Mouse (Mus musculus) cerebellum, adult 9-10 months (tissue): Measurements from ENCODE around the gene Sptbn4.
A peak's percentile ranks its signal among the peaks of the same experiment; 100 is the strongest.

Experiments
- DNase-seq: peaks from one replicate; pipeline ENCODE4 v3.0.0; 2022

Sptbn4 gene

DNA sequence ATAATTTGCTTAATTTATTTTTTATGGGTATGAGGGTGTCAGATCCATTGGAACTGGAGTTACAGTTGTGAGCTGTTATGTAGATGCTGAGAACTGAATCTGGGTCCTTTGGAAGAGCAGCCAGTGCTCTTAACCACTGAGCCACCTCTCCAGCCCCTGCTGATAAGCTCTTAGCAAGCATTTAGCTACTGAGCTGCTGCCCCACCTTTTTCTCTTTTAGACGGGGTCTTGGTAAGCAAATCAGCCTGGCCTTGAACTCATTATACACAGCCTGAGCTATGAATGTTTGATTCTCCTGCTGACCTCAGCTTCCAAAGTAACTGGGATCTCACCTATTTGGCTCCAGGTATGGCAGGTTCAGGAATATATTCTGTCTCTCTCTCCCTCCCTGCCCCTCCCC lies 66.5 kb downstream of the Sptbn4 start:
- DNase-seq = no peak

DNA sequence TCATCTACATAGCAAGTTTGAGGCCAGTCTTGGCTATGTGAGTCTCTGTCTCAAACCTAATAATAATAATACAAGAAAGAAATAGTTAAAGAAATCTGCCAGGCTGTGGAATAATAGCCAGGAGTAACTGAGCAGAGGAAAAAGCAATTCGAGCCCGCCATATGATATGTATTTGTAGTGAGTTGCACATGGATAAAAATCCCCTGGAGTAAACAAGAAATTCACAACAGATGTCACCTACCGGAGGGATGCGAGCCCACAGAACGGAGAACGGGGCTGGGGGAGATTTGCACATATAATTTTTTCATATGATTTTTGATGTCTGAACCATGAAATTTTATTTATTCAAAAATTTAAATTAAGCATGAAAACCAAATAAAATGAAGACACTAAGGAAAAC lies 67.7 kb downstream of the Sptbn4 start:
- no peak for DNase-seq

DNA sequence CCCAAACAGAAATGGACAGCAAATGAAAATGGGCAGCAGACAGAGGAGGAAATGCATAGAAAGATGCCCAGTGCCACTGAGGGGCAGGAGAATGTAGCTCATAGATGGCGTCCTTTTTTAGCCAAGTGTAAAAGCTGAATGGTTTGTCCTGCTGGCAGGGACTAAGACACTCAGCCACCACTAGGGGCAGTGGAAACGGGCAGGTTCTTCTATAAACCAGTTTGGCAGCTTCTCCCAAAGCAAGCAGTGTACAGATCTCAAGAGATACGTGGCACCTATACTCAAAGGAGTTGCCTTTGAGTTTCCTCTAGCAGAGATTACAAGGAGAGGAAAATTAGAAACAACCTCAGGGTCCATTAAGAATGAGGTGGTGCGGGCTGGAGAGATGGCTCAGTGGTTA lies 69.1 kb downstream of the Sptbn4 start:
- DNase-seq = no peak

DNA sequence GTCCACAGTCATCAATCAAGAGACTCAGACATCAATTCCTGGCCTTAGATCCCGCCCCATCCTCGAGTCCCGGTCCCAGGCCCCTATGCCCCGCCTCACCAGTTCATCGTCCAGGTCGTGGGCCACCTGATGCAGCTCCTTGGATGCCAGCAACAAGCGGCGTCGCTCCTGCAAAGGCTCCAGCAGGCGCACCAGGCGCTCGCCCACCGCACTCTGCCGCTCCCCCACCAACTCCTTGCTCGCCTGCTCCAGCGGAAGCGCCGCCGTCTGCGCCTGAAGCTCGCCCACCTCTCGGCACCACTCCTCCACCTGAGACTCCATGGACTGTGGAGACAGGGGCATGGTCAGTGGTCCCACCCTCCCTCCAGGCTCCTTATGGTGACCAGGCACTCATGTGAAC lies 72.2 kb downstream of the Sptbn4 start:
- DNase-seq = no peak

DNA sequence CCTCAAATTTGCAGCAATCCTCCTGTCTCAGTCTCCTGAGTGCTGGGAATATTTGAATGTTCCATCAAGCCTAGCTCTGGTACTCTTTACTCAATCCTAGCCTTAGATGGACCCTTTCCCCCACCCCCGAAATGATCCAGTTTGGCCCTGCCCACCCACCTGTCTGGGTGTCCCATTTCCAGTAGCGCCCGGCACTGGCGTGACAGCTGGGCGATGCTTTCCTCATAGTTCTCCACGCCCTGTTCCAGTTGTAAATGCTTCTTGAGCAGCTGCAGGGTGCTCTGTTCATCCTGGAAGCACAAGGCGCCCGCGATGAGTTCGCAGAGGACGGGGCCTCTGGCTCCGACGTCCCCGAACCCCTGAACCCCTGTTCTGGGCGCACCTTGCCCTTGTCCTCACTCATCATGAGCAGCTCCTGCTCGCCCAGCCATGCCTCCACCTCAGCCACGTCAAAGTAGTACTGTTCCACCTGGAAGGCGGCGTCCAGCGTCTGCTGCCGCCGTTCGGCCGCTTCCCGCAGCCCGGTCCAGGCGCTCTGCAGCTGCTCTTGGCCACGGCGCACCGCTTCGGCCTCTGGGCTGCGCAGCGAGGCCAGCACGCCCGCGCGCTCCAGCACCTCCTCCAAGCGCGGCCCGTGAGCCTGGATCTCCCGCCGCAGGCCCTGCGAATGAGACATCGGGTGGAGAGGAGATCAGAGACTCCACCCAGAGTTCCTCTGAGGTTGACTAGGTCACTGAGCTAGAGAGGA lies 75.6 kb downstream of the Sptbn4 start:
- DNase-seq = no peak

DNA sequence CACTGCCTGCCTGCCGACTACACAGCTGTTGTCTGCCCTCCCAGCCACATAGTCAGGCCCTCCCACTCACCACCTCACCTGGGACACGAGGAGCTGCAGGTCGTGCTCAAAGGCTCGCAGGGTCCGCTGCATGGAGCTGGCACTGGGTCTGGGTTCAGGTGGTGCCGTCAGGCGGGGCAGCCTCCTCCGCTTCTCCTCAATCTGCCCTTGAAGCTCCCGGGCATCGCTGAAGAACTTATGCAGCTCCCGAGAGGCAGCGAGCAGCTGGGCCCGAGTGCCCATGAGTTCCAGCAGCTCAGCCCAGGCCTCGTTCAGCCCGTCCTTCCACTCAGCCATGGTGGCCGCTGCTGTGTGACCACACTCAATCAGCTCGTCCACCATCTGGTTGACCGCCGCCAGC lies 78.4 kb downstream of the Sptbn4 start:
- no peak for DNase-seq

DNA sequence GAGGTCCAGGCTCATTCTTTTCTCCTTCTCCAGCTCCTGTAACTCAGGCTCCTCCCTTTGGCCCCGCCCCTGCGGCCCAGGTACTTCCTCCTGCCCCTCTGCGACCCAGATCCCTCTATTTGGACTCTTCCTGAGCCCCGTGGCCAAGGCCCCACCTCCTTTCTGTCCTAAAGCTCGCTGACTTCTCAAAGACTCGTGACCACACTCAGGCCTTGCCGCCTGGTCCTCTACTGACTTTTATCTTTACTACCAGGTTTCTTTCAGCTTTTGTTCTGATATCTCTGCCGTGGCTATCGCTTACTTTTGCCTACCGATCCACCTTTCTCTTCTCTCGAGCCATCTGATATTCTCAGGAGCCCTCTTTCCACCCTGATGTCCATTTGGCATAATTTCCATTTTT lies 79.5 kb downstream of the Sptbn4 start:
- DNase-seq = no peak

DNA sequence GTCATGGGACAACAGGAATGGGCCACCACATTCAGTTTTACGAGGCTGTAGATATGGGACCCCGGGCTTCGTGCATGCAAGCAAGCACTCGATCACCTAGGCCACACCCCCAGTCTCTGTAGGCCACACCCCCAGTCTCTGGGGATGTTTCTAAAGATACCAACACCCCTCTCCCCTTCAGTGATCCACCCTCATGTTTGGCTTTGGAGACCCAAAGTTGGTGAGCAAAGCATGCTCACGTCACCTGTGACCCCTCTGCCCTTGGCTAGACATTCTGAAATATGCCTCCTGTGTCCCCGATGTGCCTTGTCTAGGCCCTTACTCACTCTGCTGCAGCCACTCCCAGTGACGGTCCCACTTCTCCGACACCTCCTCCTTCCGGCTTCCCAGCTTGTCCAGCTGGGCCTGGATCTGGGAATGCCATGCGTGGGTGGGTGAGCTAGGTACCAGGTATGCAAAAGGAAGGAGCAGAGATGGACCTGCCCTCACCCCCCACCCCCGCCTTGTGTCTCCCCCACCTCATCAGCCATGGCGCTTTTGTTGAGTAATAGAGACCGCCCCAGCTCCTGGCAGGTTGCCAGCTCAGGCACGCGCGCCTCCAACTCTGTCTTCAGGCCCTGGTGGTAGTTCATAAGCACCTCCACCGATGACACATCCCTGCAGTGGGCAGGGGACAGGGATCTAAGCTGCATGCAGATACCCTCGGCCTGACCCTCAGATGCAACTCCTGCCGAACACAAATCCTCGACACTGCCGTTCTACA lies 81.2 kb downstream of the Sptbn4 start:
- no peak for DNase-seq

DNA sequence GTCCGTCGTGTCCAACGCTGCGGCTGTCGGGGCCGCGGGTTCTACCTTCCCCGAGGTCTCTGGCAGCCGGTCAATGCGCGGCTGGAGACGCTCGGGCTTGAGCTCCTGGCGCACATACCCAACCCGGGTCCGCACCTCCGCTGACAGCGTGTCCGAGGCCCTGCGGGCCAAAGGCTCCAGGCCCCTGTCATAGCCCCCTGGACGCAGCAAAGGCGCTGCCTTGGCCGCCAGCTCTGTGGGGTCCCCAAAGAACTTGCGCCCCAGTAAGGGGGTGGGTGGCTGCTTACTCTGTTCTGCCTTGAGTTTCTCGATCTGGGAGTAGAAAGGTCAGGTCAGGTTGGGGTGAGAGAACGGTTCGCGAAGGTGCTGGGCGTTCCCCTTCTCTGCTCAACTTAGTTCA lies 83.1 kb downstream of the Sptbn4 start:
- DNase-seq = no peak

DNA sequence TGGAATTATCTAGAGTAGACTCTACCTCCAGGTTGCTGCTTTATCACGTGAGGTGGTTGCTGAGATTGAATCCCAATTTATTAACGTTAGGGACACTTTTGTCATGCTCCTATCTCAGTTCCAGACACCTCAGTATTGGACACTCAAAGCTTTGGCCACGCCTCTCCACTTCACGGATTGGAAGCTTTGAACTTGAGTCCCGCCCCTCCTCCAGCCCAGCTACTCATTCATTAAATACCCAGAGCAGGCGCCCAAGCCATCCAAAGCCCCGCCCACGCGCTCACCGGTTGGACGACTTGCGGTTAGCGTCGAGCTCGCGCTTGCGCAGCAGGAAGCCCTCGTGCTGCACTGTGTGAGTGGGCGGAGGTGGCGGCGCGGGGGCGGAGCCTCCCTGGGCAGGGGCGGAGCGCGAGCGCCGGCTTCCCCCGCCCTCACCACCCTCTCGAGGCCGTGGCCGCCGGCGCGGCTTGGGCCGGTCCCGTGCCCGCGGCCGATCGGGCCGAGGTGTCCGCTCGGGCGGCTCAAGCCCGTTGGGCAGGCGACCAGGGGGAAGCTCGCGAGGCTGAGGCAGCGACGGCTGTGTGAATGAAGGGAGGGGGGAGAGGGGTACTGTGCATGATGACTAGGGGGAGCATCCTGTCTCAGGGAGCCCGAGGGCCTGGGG lies 86.1 kb downstream of the Sptbn4 start:
- DNase-seq = peak; percentile 98

DNA sequence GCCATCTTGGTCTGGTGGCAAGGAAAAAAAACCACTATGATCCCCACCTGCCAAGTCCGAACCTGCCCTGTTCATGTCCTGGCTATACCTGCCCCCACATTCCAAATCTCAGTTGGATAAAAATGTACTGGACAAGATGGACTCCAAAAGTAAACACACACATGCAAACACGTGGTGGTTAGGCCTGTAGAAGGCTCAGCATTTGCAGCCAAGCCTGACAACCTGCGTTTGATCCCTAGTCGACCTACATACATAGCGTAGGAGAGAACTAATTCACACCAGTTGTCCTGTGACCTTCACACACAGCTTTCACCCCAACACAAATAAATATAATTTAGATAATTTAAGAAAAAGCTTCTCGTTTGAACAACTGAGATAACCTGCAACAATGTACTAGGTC lies 86.7 kb downstream of the Sptbn4 start:
- peak; percentile 41 for DNase-seq

DNA sequence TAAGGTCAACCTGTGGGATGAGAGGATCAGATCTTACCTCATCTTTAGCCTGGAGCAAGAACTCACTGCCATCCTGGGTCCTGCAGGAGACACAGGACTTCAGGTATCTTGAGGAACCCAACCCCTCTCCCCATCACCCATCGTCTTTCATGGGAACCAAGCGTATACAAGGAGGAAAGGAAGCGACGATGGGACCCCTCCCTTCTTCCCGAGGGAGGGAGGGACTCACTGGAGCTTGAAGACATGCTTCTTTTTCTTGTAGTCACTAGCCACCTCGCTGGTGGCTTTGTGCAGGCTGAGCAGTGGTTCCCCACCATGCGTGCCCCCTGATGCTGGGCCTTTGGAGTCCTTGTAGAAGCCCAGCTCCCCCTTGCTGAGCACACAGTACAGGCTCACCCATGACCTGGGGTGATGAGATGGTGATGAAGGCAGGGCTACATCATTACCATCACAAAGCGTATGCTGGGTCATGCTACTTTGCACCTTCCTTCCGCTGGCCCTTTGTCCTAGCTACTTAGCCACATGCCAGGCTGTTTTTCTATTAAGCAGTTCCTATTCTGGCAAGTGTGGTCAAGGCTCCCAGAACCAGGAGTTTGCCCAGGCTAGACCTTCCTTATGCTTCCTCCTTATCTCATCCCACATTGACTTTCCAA lies 87.7 kb downstream of the Sptbn4 start:
- DNase-seq = no peak

DNA sequence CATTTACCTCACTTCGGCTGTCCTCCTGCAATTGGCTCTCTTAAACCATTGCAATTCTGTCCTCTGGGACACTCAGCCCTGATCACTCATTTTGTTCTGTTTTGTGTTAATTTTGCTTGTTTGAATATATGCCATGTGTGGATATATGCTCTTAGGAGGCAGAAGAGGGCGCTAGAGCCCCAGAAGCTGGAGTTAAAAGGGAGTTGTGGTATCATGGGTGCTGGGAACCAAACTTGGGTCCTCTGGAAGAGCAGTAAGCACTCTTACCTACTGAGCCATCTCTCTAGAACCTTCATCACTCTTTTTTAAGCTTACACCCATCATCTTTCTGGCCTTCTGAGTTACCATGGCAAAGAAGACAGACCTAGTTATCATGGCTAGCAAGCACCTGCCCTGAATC lies 88.3 kb downstream of the Sptbn4 start:
- DNase-seq = no peak

DNA sequence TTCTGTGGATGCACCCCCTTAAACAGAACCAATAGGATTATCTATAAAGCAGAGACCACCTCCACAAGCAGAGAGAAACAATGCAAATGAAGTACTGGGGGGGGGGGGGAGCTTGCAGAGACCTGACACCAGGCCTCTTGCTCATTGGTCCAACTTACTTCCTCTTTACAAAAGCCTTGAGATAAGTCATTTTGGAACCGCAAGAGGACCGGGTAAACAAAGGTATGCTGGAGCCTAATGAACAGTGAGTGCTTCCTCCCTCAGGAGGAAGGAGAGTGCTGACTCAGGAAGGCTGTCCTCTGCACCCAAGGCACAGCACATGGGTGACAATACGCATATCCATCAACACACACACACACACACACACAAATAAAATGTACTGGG lies 89.9 kb downstream of the Sptbn4 start:
- DNase-seq = no peak

DNA sequence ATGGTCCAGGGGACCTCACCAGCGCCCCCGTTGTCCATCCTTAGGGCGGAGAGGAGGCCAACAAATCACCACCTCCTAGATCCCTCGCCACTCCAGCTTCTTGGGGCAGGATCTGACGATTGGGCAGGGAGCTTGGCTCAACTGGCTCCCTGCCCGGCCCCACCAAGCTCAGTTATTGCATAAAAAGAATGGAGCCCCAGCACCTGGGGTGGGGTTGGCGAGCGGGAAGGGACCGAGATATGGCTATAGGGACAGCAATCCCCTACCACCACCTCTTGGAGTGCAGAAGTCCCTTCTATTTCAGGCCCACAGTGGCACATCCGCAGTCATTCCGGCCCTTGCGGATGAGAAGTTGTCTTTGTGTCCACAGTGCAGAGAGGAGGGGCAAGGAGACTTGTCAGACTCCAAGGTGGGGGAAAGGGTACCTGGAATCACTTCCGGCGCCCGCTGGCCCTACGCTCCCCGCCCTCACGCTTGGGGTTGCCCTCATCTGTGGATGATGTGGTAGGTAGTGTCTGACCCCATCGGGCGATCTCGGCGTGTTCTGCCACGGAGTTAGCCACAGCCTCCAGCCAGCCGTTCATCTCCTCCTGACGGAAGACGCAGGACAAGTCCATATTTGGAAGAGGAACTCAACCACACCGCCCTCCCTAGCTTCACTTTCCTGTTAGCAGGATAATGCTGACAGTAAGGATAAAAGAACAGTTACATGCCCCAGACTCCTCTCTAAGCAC lies 90.5 kb downstream of the Sptbn4 start, which contains the start of gene Gm20479:
Gene Gm20479 (minus strand): TSS at position 559 of the 734 bp plus-strand sequence.
- no peak for DNase-seq

DNA sequence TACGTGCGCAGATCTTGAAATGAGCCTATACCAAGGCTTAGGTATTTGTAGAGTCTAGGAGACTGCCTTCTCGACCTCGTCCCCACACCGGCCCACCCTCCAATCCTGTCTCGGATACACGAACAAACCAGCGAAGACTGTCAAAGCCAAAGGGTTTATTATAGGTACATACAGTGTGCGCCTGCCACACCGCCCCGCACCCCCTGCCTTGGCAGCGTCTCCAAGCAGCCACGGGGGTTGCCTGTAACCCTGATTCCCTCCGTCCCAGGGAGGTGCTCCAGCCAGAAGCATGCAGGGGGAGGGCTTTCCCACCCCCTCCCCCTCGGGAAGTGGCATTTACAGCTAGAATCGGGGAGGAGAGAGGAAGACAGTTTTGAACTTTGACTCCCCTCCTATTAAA lies 91.2 kb downstream of the Sptbn4 start:
- peak; percentile 75 for DNase-seq

DNA sequence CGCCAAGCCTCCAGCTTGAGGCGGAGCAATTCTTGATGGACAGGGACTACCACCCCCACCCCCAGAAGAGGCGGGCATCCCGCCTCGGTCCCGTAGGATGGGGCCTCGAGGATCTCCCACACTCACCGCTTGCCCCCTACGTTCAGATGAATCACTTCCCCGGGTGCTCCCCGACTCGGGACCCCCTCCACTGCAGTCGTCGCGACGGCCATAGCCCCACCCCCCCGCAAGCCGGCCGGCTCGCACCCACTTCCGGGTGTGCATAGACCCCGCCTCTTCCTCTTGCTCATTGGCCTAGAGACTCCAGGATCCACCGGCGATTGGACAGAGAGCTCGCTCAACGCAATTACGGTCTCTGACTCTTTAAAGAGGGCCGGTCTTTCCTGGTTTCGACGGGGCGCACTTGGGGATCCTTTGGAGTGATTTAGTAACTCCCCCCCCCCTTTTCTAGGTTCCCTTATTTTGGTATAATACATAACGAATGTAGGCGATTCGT lies 91.7 kb downstream of the Sptbn4 start, which contains the start of gene Shkbp1:
Gene Shkbp1 (minus strand): TSS at position 275 of the 496 bp plus-strand sequence.
- peak; percentile 86 for DNase-seq

DNA sequence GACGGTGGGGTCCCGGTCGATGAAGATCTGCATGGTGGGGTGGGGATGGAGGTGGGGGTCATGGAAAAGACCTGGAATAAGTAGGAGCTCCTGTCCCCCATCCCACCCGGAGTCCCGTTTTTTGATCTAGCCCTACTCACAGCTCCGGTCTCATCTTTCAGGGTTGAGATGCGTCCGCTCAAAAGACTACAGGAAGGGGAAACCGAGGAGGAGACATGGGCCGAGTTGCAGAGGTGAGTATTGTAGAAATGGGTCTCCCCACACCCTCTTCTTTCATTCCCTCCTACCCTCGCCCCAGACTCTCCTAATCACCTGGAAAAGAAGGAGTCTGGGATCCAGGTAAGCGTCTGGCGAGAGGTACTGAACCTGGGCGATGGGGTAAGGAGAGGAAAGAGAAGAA lies 92.2 kb downstream of the Sptbn4 start:
- DNase-seq = no peak

DNA sequence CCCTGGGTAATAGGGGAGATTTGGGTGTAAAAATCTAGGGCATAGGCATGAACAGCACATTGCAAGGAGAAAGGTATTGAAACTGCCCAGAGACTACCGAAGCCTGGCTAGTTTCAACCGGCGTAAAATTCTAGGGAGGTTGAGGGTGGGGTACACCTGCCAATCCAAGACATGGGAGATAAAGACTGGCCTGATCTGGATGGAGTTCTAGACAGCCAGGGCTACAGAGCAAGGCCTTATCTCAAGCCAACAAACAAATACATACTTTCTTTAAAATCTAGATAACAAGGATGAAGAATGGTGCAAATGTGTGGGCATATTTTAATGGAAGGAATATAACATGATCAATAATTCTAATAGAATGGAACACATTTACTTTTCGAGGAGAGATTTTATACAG lies 92.7 kb downstream of the Sptbn4 start:
- DNase-seq = no peak

DNA sequence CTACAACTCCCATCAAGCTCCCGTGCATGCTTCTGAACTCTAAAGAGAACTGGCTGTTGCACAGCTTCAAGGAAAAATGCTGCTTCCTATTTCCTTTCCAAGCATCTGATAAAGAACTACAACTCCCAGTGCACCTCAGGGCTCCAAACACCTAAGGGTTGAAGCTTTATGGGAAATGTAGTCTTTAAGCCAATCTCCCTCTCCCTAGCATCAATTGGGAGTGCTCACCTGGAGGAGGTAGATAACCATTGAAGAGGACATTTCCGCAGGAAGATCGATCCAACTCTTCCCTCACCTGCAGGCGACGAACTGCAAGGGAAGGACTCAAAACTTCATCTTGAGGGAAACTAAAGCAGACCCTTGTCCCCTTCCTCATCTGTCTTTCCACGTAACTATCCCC lies 93.3 kb downstream of the Sptbn4 start:
- DNase-seq = peak; percentile 81

DNA sequence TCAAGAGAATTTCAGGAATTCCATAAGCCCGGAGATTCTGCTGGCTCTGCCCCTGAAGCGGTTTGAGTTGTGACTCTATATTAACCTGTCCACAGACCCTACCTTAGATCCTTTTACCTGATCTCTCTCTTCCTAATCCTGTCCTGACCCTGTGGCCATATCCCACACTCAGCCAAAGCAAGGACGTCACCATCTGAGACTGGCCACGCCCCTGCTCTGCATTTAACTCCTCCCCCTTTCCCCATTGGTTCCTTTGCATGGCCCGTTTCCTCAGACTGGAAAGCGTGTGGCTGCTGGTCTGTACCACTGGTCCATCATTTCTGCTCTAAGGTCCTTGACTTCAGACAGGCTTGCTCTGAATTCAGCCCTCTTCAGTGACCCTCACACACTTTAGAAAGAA lies 102.0 kb downstream of the Sptbn4 start:
- no peak for DNase-seq

DNA sequence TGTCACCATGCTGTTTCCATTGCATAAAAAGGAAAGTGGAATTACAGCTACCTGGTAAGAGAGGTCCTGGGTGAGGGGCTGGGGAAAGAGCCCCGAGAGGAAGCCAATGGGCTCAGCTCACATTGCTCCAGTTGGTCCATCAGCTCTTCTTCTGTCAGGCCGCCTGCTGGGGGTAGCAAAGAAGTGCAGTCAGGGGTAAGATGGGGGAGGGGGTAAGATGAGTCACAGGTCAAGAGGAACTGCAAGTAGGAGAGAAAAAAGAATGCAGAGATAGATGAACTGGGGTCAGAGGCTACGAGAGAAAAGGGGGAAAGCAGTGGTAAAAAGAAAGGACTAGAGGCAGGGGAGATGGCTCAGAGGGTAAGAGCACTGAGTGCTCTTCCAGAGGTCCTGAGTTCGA lies 104.9 kb downstream of the Sptbn4 start:
- no peak for DNase-seq
